8 mouse cellular contexts compared by ENCODE assay signal in the genomic region with DNA sequence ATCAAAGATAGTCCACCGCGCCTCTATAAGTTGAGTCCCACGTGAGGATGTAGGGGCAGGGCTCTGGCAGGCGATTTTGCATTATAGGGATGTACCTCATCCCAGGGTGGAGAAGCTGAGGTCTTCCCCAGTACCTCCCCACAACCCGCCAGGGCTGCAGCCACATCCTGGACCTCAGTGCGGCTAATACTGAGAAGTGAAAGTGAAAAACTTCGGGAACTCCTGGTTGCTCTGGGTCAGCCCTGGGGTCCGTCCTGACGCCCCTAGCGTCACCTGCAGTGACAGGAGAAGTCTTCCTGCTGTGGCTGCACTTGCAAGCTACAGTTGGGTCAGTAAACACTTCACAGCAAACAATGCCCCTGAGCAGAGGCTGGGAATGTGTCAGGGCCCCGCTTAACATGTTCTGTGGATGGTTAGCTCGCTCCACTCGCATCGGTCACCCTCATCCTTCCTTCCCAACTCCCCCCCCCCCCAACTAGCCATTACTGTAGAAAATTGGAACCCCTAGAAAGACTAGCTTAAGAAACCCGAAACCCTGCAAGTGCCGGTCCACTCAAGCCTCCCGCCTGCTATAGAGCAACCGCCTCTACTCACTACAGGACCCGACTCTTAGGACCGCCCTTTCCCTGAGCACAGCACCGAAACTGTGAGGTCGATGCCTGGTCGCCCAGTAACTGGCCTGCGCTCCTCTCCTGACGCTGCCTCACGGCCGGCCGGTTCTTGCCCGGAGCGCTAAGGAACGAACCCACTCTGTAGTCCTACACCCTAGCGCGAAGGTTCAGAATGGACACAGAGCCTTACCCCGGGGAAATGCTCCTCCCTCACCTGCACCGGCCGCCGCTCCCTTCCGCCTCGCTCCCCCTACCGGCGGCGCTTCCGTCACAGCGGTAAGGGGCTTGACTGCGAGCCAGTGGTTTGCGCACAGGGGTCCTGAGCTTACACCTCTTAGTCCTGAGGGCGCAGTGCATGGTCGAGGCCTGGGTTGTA. TPM values are rescaled to one million over a fixed set of nuclear protein-coding genes. Genes with fewer than 3 reads are reported as not detected.
DNase-seq lines count a peak whose midpoint lies in the region; ATAC-seq and TF ChIP-seq lines count a peak whose summit lies in the region.

Tbx1 (minus strand) TSS at position 868 of the 987 bp plus-strand sequence.

- H3K9ac ChIP-seq in lung, postnatal 0 days (replicated peaks; ENCODE audit: low read depth) = no peak within 1 kb of the TSS
- peak within 1 kb of the TSS; percentile 22 for H3K9ac ChIP-seq in embryonic facial prominence, embryonic 11.5 days (replicated peaks; ENCODE audit: low read length)
- peak within 1 kb of the TSS; percentile 53; the same call in 1 of the 2 replicates for H3K9ac ChIP-seq in intestine, embryonic 16.5 days (ENCODE audit: low read depth, low read length)
- no peak within 1 kb of the TSS for H3K9ac ChIP-seq in midbrain, embryonic 14.5 days (replicated peaks; ENCODE audit: low read length)

- DNase-seq in lung, postnatal 0 days (ENCODE audit: low spot score) = peak; percentile 40
- DNase-seq in lung, postnatal 10 days = no peak
- peak; percentile 58 for DNase-seq in embryonic facial prominence, embryonic 11.5 days (ENCODE audit: low spot score)
- peak; percentile 52 for DNase-seq in midbrain, embryonic 14.5 days
- DNase-seq in urinary bladder, postnatal 36 days (ENCODE audit: low spot score in 2 of 2) = no peak
- no peak for DNase-seq in gastrocnemius, adult 8-10 months (ENCODE audit: low spot score in 2 of 2)
- no peak for DNase-seq in right cerebral cortex, postnatal 25 days

- TF ChIP-seq CTCF in lung, postnatal 0 days (IDR thresholded peaks at IDR 0.05) = peak; percentile 67

- H3K27me3 ChIP-seq in lung, postnatal 0 days (replicated peaks; ENCODE audit: insufficient read depth, low read length) = peaks cover 64% of the 10 kb centered on the region
- peaks cover 72% of the 10 kb centered on the region for H3K27me3 ChIP-seq in embryonic facial prominence, embryonic 11.5 days (ENCODE audit: control insufficient read depth, insufficient read depth, low read length)
- H3K27me3 ChIP-seq in intestine, embryonic 16.5 days (replicated peaks; ENCODE audit: control insufficient read depth, insufficient read depth, low read length) = peaks cover 78% of the 10 kb centered on the region
- peaks cover 82% of the 10 kb centered on the region for H3K27me3 ChIP-seq in midbrain, embryonic 14.5 days (ENCODE audit: control insufficient read depth, insufficient read depth, low read length)

- H3K4me1 ChIP-seq in lung, postnatal 0 days (ENCODE audit: insufficient read depth, low read depth, low read length) = peaks cover 12% of the 10 kb centered on the region; the same call in 1 of the 2 replicates
- peaks cover 24% of the 10 kb centered on the region for H3K4me1 ChIP-seq in embryonic facial prominence, embryonic 11.5 days (ENCODE audit: control insufficient read depth, insufficient read depth, low read length)
- H3K4me1 ChIP-seq in intestine, embryonic 16.5 days (ENCODE audit: control insufficient read depth, insufficient read depth, low read length) = peaks cover 36% of the 10 kb centered on the region
- H3K4me1 ChIP-seq in midbrain, embryonic 14.5 days (ENCODE audit: control insufficient read depth, insufficient read depth, low read length) = peaks cover 13% of the 10 kb centered on the region; the same call in 1 of the 2 replicates

- no peaks in the 10 kb centered on the region for H3K9me3 ChIP-seq in lung, postnatal 0 days (ENCODE audit: low read length)
- H3K9me3 ChIP-seq in embryonic facial prominence, embryonic 11.5 days (replicated peaks; ENCODE audit: control insufficient read depth, low read length) = no peaks in the 10 kb centered on the region
- no peaks in the 10 kb centered on the region for H3K9me3 ChIP-seq in intestine, embryonic 16.5 days (ENCODE audit: control insufficient read depth, low read length)
- H3K9me3 ChIP-seq in midbrain, embryonic 14.5 days (ENCODE audit: control insufficient read depth, low read length) = no peaks in the 10 kb centered on the region

- H3K27ac ChIP-seq in lung, postnatal 0 days (ENCODE audit: low read length) = 0 out of 2 replicates have a peak within 1 kb of the TSS, but pooled peaks have one; percentile 11
- H3K27ac ChIP-seq in embryonic facial prominence, embryonic 11.5 days (replicated peaks; ENCODE audit: low read depth, low read length) = no peak within 1 kb of the TSS
- no peak within 1 kb of the TSS for H3K27ac ChIP-seq in intestine, embryonic 16.5 days (ENCODE audit: low read length)
- H3K27ac ChIP-seq in midbrain, embryonic 14.5 days (replicated peaks; ENCODE audit: low read depth, low read length) = no peak within 1 kb of the TSS

- no peak for TF ChIP-seq EP300 in lung, postnatal 0 days (IDR thresholded peaks at IDR 0.05)

- H3K4me3 ChIP-seq in lung, postnatal 0 days (ENCODE audit: low read depth, low read length) = peak within 1 kb of the TSS; percentile 37
- peak within 1 kb of the TSS; percentile 26 for H3K4me3 ChIP-seq in embryonic facial prominence, embryonic 11.5 days (ENCODE audit: low read depth, low read length)
- peak within 1 kb of the TSS; percentile 51 for H3K4me3 ChIP-seq in intestine, embryonic 16.5 days (ENCODE audit: low read length)
- peak within 1 kb of the TSS; percentile 13; the same call in 1 of the 2 replicates for H3K4me3 ChIP-seq in midbrain, embryonic 14.5 days (replicated peaks; ENCODE audit: low read depth, low read length)

- H3K4me2 ChIP-seq in lung, postnatal 0 days (replicated peaks; ENCODE audit: low read depth, low read length) = peak within 1 kb of the TSS; percentile 56
- peak within 1 kb of the TSS; percentile 38 for H3K4me2 ChIP-seq in embryonic facial prominence, embryonic 11.5 days (ENCODE audit: low read depth, low read length)
- H3K4me2 ChIP-seq in intestine, embryonic 16.5 days (ENCODE audit: low read depth, low read length) = peak within 1 kb of the TSS; percentile 75
- peak within 1 kb of the TSS; percentile 36 for H3K4me2 ChIP-seq in midbrain, embryonic 14.5 days (ENCODE audit: low read length)

- no peaks in the 10 kb centered on the region for H3K36me3 ChIP-seq in lung, postnatal 0 days (ENCODE audit: insufficient read depth, low read length)
- H3K36me3 ChIP-seq in embryonic facial prominence, embryonic 11.5 days (replicated peaks; ENCODE audit: control insufficient read depth, insufficient read depth, low read depth, low read length) = no peaks in the 10 kb centered on the region
- H3K36me3 ChIP-seq in intestine, embryonic 16.5 days (ENCODE audit: control insufficient read depth, insufficient read depth, low read length) = no peaks in the 10 kb centered on the region
- H3K36me3 ChIP-seq in midbrain, embryonic 14.5 days (ENCODE audit: control insufficient read depth, insufficient read depth, low read length) = no peaks in the 10 kb centered on the region

- WGBS in lung, postnatal 0 days = 5% methylated on average over 48 of the region's 48 CpGs
- WGBS in embryonic facial prominence, embryonic 11.5 days = 2% methylated on average over 48 of the region's 48 CpGs
- WGBS in intestine, embryonic 16.5 days = 3% methylated on average over 48 of the region's 48 CpGs
- WGBS in midbrain, embryonic 14.5 days = 1% methylated on average over 48 of the region's 48 CpGs

- peak; percentile 25 for ATAC-seq in lung, postnatal 0 days
- ATAC-seq in embryonic facial prominence, embryonic 11.5 days (replicated peaks; ENCODE audit: insufficient number of reproducible peaks, low FRiP score, low TSS enrichment, low read depth) = no peak
- peak; percentile 36 for ATAC-seq in intestine, embryonic 16.5 days
- ATAC-seq in midbrain, embryonic 14.5 days (ENCODE audit: low FRiP score, low TSS enrichment) = 0 out of 2 replicates have a peak, but pooled peaks have one; percentile 22

RNA-seq across cellular contexts. Expression of gene Tbx1, which starts in this region (rescaled TPM):
- 7.6 and 7.8 TPM in 2 replicates for polyA plus RNA-seq in lung, postnatal 0 days (2015; fragmentation: Nextera tagmentation; extraction: Ambion mirVana)
- polyA plus RNA-seq in embryonic facial prominence, embryonic 11.5 days (2014; fragmentation: Nextera tagmentation; extraction: Ambion mirVana) = 6.3 and 6.8 TPM in 2 replicates
- polyA plus RNA-seq in intestine, embryonic 16.5 days (2015; fragmentation: Nextera tagmentation; extraction: Ambion mirVana) = 0.09 and 0.55 TPM in 2 replicates
- polyA plus RNA-seq in midbrain, embryonic 14.5 days (2014; fragmentation: Nextera tagmentation; extraction: Ambion mirVana) = 0.27 and 0.34 TPM in 2 replicates
- 1 to 10 TPM; 3.0 to 5.8 (median 3.9) TPM for total RNA-seq in gastrocnemius, adult 8-10 months (2022)

Comparison
In these comparisons a context has a peak if more than half of its experiments do, and no peak if none do; other contexts are left out.
1. DNase-seq: peak in lung, postnatal 0 days (single experiment) and embryonic facial prominence, embryonic 11.5 days (single experiment); none in lung, postnatal 10 days (single experiment), urinary bladder, postnatal 36 days (0 of 2), gastrocnemius, adult 8-10 months (0 of 2) and right cerebral cortex, postnatal 25 days (single experiment).
2. Peak in ATAC-seq, H3K4me3 ChIP-seq, H3K9ac ChIP-seq and H3K4me2 ChIP-seq in intestine, embryonic 16.5 days; RNA of the gene not detected or under 1 TPM.
3. Peak in DNase-seq, ATAC-seq, H3K4me3 ChIP-seq and H3K4me2 ChIP-seq in midbrain, embryonic 14.5 days; RNA of the gene not detected or under 1 TPM.
4. Peak in every context shown above with its lines, with median percentiles within 50 percentile points of each other: H3K4me2 ChIP-seq and H3K4me3 ChIP-seq.